13 mouse cellular contexts compared by ENCODE assay signal in genomic region chr8:56884195-56884594, GRCm38 (mm10).
DNase-seq lines count a peak whose midpoint lies in the region; ATAC-seq and TF ChIP-seq lines count a peak whose summit lies in the region.
"Had no signal": no experiment of that assay in that cellular context is flagged by ENCODE, and none has a peak within 500 bp of the region (broad histone marks: within the 10 kb centered on the region; RNA-seq: fewer than 3 reads in every experiment).

No protein-coding gene starts in this region.

- H3K9me3 ChIP-seq in forebrain, embryonic 14.5 days (replicated peaks; ENCODE audit: control insufficient read depth, low read length), result no peaks in the 10 kb centered on the region
- H3K9me3 ChIP-seq in forebrain, embryonic 13.5 days (replicated peaks), result no peaks in the 10 kb centered on the region
- H3K9me3 ChIP-seq in ES-E14 (ENCODE audit: control insufficient read depth, insufficient read depth, low read depth, low read length), result no peaks in the 10 kb centered on the region
- H3K9me3 ChIP-seq: forebrain, embryonic 10.5 days; megakaryocyte, embryonic 14.5 days had no signal

- no peak overlapping the region for H3K9ac ChIP-seq in forebrain, embryonic 14.5 days (ENCODE audit: low read length)
- H3K9ac ChIP-seq in forebrain, embryonic 13.5 days, result no peak overlapping the region
- H3K9ac ChIP-seq in ES-E14 (ENCODE audit: insufficient read depth, low read depth, low read length, poor library complexity, severe bottlenecking), result no peak overlapping the region

- H3K27me3 ChIP-seq in forebrain, embryonic 14.5 days (replicated peaks; ENCODE audit: control insufficient read depth, insufficient read depth, low read length), result no peaks in the 10 kb centered on the region
- no peaks in the 10 kb centered on the region for H3K27me3 ChIP-seq in forebrain, embryonic 13.5 days
- H3K27me3 ChIP-seq: megakaryocyte, embryonic 14.5 days had no signal

- peak; percentile 39 for DNase-seq in forebrain, embryonic 14.5 days (ENCODE audit: low spot score)
- no peak for DNase-seq in layer of hippocampus, adult 2 months (ENCODE audit: low spot score in 2 of 2)
- no peak for DNase-seq in layer of hippocampus, postnatal 25 days (ENCODE audit: extremely low spot score in 1 of 2, low spot score in 1 of 2)
- peak; percentile 4 for DNase-seq in ES-E14 (ENCODE audit: low read depth, low spot score)
- DNase-seq in forelimb bud, embryonic 11.5 days (ENCODE audit: low read depth, low spot score), result peak; percentile 37
- no peak for DNase-seq in ovary, postnatal 10 days (ENCODE audit: low spot score)
- DNase-seq in thymus, postnatal 25 days, result no peak
- DNase-seq: cerebellum, adult 18-20 months; layer of hippocampus, postnatal 36 days had no signal

- peak; percentile 75 for TF ChIP-seq CTCF in layer of hippocampus, adult 2 months (conservative IDR thresholded peaks at IDR 0.05)

- 33% methylated on average over 1 of the region's 1 CpGs for WGBS in forebrain, embryonic 14.5 days
- WGBS in forebrain, embryonic 13.5 days, result 19% methylated on average over 1 of the region's 1 CpGs

- H3K4me2 ChIP-seq in forebrain, embryonic 14.5 days (ENCODE audit: low read length), result no peak overlapping the region
- no peak overlapping the region for H3K4me2 ChIP-seq in forebrain, embryonic 13.5 days

- no peak for ATAC-seq in forebrain, embryonic 14.5 days
- no peak for ATAC-seq in forebrain, embryonic 13.5 days
- ATAC-seq: hindbrain, embryonic 16.5 days had no signal

- H3K4me3 ChIP-seq in forebrain, embryonic 14.5 days (ENCODE audit: low read depth, low read length), result no peak overlapping the region
- H3K4me3 ChIP-seq in forebrain, embryonic 13.5 days, result no peak overlapping the region
- no peak overlapping the region for H3K4me3 ChIP-seq in layer of hippocampus, adult 2 months
- H3K4me3 ChIP-seq in ES-E14 (ENCODE audit: insufficient read depth in 1 of 2, low read depth in 1 of 2, low read length in 2 of 2, poor library complexity in 1 of 2, severe bottlenecking in 1 of 2), result no peak overlapping the region
- H3K4me3 ChIP-seq: forebrain, embryonic 10.5 days; megakaryocyte, embryonic 14.5 days had no signal

- no peaks in the 10 kb centered on the region for H3K36me3 ChIP-seq in forebrain, embryonic 14.5 days (ENCODE audit: control insufficient read depth, insufficient read depth, low read length)
- H3K36me3 ChIP-seq in forebrain, embryonic 13.5 days (ENCODE audit: poor library complexity, severe bottlenecking), result no peaks in the 10 kb centered on the region
- no peaks in the 10 kb centered on the region for H3K36me3 ChIP-seq in ES-E14 (ENCODE audit: control insufficient read depth, insufficient read depth, low read length, poor library complexity, severe bottlenecking)
- H3K36me3 ChIP-seq: forebrain, embryonic 10.5 days had no signal

- no peaks in the 10 kb centered on the region for H3K4me1 ChIP-seq in forebrain, embryonic 14.5 days (ENCODE audit: control insufficient read depth, insufficient read depth, low read length)
- H3K4me1 ChIP-seq in forebrain, embryonic 13.5 days, result no peaks in the 10 kb centered on the region
- H3K4me1 ChIP-seq in ES-E14 (ENCODE audit: control insufficient read depth in 2 of 2, insufficient read depth in 2 of 2, low read length in 2 of 2, poor library complexity in 1 of 2), result no peaks in the 10 kb centered on the region
- H3K4me1 ChIP-seq: forebrain, embryonic 10.5 days; megakaryocyte, embryonic 14.5 days had no signal

- no peak overlapping the region for H3K27ac ChIP-seq in forebrain, embryonic 14.5 days (ENCODE audit: low read depth, low read length)
- no peak overlapping the region for H3K27ac ChIP-seq in forebrain, embryonic 13.5 days
- H3K27ac ChIP-seq in layer of hippocampus, adult 2 months, result no peak overlapping the region
- no peak overlapping the region for H3K27ac ChIP-seq in ES-E14 (ENCODE audit: insufficient read depth, low read depth, low read length, poor library complexity, severe bottlenecking)
- H3K27ac ChIP-seq: forebrain, embryonic 10.5 days had no signal

- in situ Hi-C loops in ES-E14 (cut with MboI; ENCODE audit: low sequenced_read_pairs in 2 of 2, unreplicated experiment in 2 of 2), result no loop called here

TF ChIP-seq in ES-E14, 5 proteins besides CTCF, POLR2A, EP300 and RAD21:
- TF ChIP-seq HCFC1 (IDR thresholded peaks at IDR 0.05; ENCODE audit: borderline replicate concordance, insufficient read depth, low read length) (no peak), ZNF384 (IDR thresholded peaks at IDR 0.05; ENCODE audit: low read depth, low read length) (peak; percentile 96)

Comparison
In these comparisons a context has a peak if more than half of its experiments do, and no peak if none do; other contexts are left out.
1. DNase-seq: peak in forebrain, embryonic 14.5 days (single experiment), ES-E14 (single experiment) and forelimb bud, embryonic 11.5 days (single experiment); none in layer of hippocampus, adult 2 months (0 of 2), layer of hippocampus, postnatal 25 days (0 of 2), ovary, postnatal 10 days (single experiment) and thymus, postnatal 25 days (single experiment).